Mouse (Mus musculus) cerebellum, adult 2 months (tissue): Measurements from ENCODE around the gene Repin1. TPM values are rescaled to one million over a fixed set of nuclear protein-coding genes. Genes with fewer than 3 reads are reported as not detected.

ENCODE experiments used
- DNase-seq, 2 experiments: peaks; one replicate each; pipeline ENCODE4 v3.0.0; 2021
- H3K27ac ChIP-seq: fragments of 200-500 bp; 2 replicates; pipeline ENCODE4 v1.5.1; 2012; ENCODE audit warnings: low read length, control low read depth, inconsistent platforms; ENCODE audit not compliant: insufficient read depth
- H3K27me3 ChIP-seq: fragments of 200-500 bp; 2 replicates; pipeline ENCODE4 v1.6.1; 2012; ENCODE audit warnings: inconsistent platforms, mild to moderate bottlenecking, low read length, moderate library complexity; ENCODE audit not compliant: control insufficient read depth, insufficient read depth
- H3K4me1 ChIP-seq: fragments of 200-500 bp; 2 replicates; pipeline ENCODE4 v1.6.1; 2011; ENCODE audit warnings: low read length; ENCODE audit not compliant: control insufficient read depth, insufficient read depth
- H3K4me3 ChIP-seq: fragments of 200-500 bp; replicated peaks from 2 replicates; pipeline ENCODE3; 2011; ENCODE audit warnings: mild to moderate bottlenecking, low read depth, low read length, control low read depth; ENCODE audit not compliant: insufficient read depth
- CTCF ChIP-seq: fragments of 200-500 bp; IDR thresholded peaks from 2 replicates; pipeline ENCODE4 v1.5.1; 2011; ENCODE audit warnings: low read depth, mild to moderate bottlenecking, control low read depth, low read length, moderate library complexity, borderline replicate concordance; ENCODE audit not compliant: insufficient read depth
- POLR2A ChIP-seq: fragments of 200-500 bp; IDR thresholded peaks from 2 replicates; pipeline ENCODE4 v1.6.1; 2011; ENCODE audit warnings: low read length, control low read depth, borderline replicate concordance; ENCODE audit not compliant: insufficient read depth
- WGBS: fragments of 180-500 bp; shearing (Covaris S2); methylation state at CpG from one replicate; pipeline ENCODE4 v1.1.7; 2018; 5-methylcytosine and 5-hydroxymethylcytosine counted together
- polyA plus RNA-seq: library from polyadenylated mRNA; depleted of rRNA; stranded (reverse); fragments of >200 nt; gene quantifications from 2 replicates; pipeline ENCODE4 v1.2.3, GENCODE M21; 2012

The Repin1 gene
- polyA plus RNA-seq, 1 experiment = 98.5 TPM

DNA sequence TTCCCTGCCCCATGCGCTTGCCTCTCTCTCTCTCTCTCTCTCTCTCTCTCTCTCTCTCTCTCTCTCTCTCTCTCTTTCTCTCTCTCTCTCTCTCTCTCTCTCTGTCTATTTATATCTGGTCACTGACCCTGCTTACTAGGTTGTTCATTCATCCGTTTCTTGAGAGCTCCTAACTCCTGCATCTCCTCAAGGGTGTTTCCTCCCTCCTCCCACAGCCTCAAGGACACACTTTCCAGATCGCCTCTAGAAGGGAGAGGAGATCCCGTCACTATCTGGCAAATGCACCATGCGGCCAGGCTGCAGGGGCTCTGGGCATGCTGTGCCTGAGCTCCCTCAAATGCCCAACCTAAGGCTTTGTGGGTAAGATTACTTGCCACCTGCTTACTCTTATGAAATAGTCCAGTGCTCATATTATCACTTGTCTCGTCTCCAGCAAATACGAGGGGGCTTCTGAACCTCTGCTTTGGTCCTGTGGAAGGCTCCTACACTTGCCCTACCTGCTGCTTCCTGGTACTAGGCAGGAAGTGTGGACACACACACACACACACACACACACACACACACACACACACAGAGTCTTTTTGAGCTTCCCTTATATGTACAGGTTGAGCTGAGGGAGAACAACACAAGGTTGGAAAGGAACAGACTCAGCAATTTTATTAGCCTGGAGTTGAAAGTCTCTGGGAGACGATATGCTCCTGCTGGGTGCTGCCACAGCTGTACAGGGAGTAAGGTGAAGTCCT, 24.4 kb upstream of the Repin1 start:
- no peak for TF ChIP-seq CTCF
- no peak for TF ChIP-seq POLR2A
- DNase-seq = peak; percentile 29 to 34
- 38% methylated on average over 8 of the region's 8 CpGs for WGBS
- no peak overlapping the region for H3K4me3 ChIP-seq
- H3K27ac ChIP-seq = peak overlapping the region; percentile 65
- no peaks in the 10 kb centered on the region for H3K27me3 ChIP-seq
- H3K4me1 ChIP-seq = peaks cover 26% of the 10 kb centered on the region

DNA sequence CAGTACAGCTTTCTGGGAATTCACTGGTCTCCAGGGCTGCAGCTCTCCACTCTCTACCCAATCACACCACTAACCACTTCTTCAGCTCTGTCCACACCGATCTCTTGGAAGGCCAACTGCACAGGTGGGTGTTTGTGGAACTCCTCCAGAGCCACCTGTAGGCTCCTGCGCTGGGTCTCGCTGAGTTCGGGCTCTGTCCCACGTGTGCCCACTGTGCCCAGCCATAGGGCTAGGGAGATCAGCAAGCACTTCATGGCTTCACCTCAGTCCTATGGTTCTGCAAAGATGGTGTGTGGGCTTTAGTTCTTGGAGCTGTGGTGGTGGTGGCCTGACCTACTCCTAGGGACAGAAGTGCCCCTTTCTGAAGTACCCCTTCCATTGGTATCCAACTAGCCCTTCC, 21.7 kb upstream of the Repin1 start:
- Histone ChIP-seq H3K27me3 (no peaks in the 10 kb centered on the region), H3K4me1 (peaks cover 20% of the 10 kb centered on the region), H3K4me3 (no peak overlapping the region), H3K27ac (no peak overlapping the region)
- 83% methylated on average over 5 of the region's 5 CpGs for WGBS
- TF ChIP-seq CTCF (no peak), POLR2A (no peak)
- no peak for DNase-seq

DNA sequence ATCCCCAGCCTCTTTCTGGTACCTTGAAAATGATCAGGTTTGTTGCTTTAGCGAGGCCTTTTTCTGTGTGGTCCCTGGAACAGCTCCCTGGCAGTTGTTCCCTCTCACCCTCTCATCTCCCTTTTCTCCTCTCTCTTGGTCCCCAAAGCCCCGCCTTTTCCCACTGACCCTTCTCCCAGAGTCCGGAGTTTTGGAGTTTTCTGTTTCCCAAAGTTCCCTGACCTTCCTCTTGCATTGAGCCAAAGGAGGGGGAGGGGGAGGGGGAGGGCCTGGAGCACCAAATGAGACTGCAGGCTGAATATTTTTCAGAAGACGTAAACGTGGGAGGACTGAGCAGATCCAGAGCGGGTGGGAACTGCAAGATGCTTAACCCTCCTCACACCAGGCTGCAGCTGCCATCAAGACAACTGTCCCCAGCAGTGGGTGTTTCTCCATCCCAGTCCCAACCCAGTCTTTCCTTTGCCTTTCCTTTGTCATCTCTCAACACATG, 21.1 kb upstream of the Repin1 start, which contains the start of gene Rarres2:
Gene Rarres2 (minus strand): TSS at position 218 of the 490 bp plus-strand sequence.
- H3K4me1 ChIP-seq = peaks cover 18% of the 10 kb centered on the region
- H3K4me3 ChIP-seq = no peak within 1 kb of the TSS
- H3K27ac ChIP-seq = no peak within 1 kb of the TSS
- WGBS = 36% methylated on average over 6 of the region's 6 CpGs
- no peak for DNase-seq
- no peaks in the 10 kb centered on the region for H3K27me3 ChIP-seq
- TF ChIP-seq CTCF = no peak
- no peak for TF ChIP-seq POLR2A

DNA sequence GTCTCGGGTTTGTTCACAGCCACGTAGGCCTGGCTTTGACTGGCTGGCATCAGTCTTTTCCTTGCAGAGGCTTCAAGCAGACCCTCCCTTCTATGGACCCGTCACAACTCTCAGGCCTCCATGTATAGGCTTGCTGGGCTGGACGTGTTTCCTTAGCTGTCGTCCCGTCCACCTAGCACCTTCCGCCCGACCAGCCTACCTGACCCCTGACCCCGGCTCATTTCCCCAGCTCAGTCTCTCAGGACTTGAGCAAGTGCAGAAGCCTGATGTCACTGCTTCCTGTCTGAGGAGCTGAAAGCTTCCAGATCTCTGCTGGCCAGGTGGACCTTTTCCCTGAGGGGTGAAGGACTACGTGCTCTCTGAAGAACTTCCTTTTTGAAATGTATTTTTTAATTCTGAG, 20.4 kb upstream of the Repin1 start:
- no peak for TF ChIP-seq POLR2A
- TF ChIP-seq CTCF = no peak
- Histone ChIP-seq H3K4me1 (peaks cover 12% of the 10 kb centered on the region), H3K27me3 (no peaks in the 10 kb centered on the region), H3K4me3 (no peak overlapping the region), H3K27ac (no peak overlapping the region)
- whole genome bisulfite sequencing = 77% methylated on average over 10 of the region's 10 CpGs
- DNase-seq = no peak

DNA sequence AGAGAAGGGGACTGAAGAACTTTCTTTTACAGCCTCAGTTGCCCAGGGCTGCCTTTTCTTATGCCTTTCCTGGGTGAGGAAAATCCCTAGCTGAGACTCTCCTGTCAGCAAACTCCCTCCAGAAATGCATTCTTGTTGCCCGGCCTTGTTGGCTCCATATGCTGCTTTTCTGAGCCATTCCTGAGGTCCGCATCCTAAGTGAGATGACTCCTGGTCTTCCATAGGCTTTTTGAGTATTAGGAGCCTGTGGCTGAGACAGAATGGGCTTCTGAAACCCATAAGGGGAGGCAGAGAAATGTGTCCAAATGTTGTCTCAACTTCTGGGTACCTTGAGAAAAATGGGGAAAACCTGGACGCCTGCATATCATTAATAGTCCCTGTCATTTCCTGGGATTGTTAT, 19.7 kb upstream of the Repin1 start:
- TF ChIP-seq CTCF = no peak
- no peak for TF ChIP-seq POLR2A
- no peak for DNase-seq
- no peak overlapping the region for H3K4me3 ChIP-seq
- 81% methylated on average over 3 of the region's 3 CpGs for WGBS
- H3K27ac ChIP-seq = no peak overlapping the region
- H3K4me1 ChIP-seq = peaks cover 6% of the 10 kb centered on the region
- no peaks in the 10 kb centered on the region for H3K27me3 ChIP-seq

GRCm38 (mm10) chr6:48578736-48579135, 14.9 kb upstream of the Repin1 start:
- TF ChIP-seq CTCF (no peak), POLR2A (no peak)
- Histone ChIP-seq H3K4me3 (no peak overlapping the region), H3K27ac (no peak overlapping the region), H3K4me1 (peaks cover 2% of the 10 kb centered on the region; the same call in 1 of the 2 replicates), H3K27me3 (no peaks in the 10 kb centered on the region)
- WGBS = 71% methylated on average over 5 of the region's 5 CpGs
- no peak for DNase-seq

DNA sequence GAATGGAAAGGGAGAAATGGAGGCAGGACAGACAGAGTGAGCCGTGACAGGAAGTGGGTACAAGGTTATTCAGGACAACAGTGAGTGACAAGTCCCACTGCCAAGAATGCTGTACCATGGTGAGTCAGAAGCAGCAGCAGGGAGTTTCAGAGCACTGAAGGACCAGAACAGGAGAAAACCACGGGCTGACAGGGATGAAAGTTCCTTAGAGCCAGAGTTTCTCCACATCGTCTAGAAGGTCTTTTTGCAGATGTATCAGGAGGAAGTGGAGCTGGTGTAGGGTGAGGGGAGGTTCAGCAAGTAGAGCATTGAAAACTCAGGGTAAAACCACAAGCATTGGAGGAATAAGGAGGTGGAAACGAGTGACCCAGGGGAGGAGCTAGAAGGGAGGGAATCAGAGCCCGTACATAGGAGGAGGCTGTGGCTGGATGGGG, 14.5 kb upstream of the Repin1 start:
- peak overlapping the region; percentile 47; the same call in 1 of the 2 replicates for H3K27ac ChIP-seq
- DNase-seq = no peak
- no peaks in the 10 kb centered on the region for H3K27me3 ChIP-seq
- H3K4me3 ChIP-seq = no peak overlapping the region
- WGBS = 18% methylated on average over 5 of the region's 5 CpGs
- no peak for TF ChIP-seq POLR2A
- no peak for TF ChIP-seq CTCF
- H3K4me1 ChIP-seq = peaks cover 2% of the 10 kb centered on the region; the same call in 1 of the 2 replicates

DNA sequence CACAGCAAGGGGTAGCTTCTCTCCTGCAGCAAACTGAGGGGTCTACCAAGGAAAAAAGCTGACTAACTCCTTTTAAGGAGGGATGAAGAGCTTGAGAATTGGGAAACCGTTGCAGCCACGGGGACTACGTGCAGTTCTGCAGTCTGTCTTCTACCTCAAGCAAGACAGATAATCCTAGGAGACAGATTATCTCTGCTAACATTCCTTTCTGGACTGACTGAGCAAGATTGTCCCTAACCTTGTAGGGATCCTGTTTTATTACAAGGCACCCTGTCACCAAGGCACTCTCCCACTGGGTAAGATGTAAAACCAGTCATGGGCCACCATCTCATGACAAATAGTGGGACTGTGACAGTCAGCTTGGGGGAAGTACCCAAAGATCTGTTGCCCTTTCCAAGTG, 12.4 kb upstream of the Repin1 start:
- TF ChIP-seq POLR2A (no peak), CTCF (no peak)
- WGBS = 40% methylated on average over 3 of the region's 3 CpGs
- H3K27ac ChIP-seq = no peak overlapping the region
- H3K4me1 ChIP-seq = peaks cover 2% of the 10 kb centered on the region; the same call in 1 of the 2 replicates
- no peak for DNase-seq
- no peaks in the 10 kb centered on the region for H3K27me3 ChIP-seq
- no peak overlapping the region for H3K4me3 ChIP-seq
